Mouse (Mus musculus) bone marrow, adult 2 months (tissue): Measurements from ENCODE around the gene Slc25a11.

Experiments used
- CTCF ChIP-seq: fragments of 200-500 bp; IDR thresholded peaks from 2 replicates; pipeline ENCODE4 v1.5.1; 2011; ENCODE audit warnings: low read length, control low read depth; ENCODE audit not compliant: control insufficient read depth, insufficient read depth
- POLR2A ChIP-seq: fragments of 200-500 bp; IDR thresholded peaks from 2 replicates; pipeline ENCODE4 v1.6.1; 2011; ENCODE audit warnings: low read depth, mild to moderate bottlenecking, control low read depth, low read length, borderline replicate concordance; ENCODE audit not compliant: control insufficient read depth

DNA sequence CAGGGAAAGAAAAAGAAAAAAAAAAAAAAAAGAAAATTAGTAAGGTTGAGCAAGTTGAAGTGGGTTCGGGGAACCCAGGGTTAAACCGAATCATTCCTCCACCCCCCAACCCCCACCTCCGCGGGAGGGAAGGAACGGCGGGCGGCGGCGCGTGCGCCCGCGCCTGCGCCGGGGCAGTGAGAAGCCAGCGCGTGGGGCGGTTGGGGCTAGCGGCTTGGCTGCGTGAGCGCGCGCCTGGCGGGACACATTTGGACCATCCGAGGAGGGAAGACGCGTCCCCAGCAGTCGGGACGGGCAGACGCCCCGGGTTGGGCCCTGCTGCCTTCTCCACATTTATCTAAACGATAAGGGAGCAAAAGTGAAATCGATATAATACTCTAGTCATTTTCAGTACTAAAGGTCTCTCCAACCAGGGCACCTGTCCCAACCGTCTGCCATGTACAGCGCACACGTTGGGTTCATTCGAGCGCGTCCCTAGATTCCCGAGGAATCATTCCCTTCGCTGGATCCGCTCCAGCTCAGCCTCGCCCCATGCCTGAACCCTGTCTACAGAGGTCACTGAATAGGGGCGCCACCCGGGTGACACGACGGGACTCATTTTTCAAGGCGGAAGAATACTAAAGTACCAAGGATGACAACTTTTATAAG is 7.8 kb upstream of the Slc25a11 start:
- TF ChIP-seq POLR2A (peak; percentile 67; the same call in 1 of the 2 replicates), CTCF (no peak)
